Mouse (Mus musculus) lung, postnatal 0 days (tissue): ENCODE measurements around the gene Ankrd1.

Source experiments
- CTCF ChIP-seq: IDR thresholded peaks from 2 replicates; pipeline ENCODE4 v1.5.1; 2016; ENCODE audit warnings: antibody characterized with exemption, mild to moderate bottlenecking
- EP300 ChIP-seq: IDR thresholded peaks from 2 replicates; pipeline ENCODE4 v1.6.1; 2016; ENCODE audit warnings: antibody characterized with exemption, mild to moderate bottlenecking, control low read depth

- no peak for TF ChIP-seq EP300
- no peak for TF ChIP-seq CTCF
These were observed 9.7 kb upstream of the Ankrd1 start for GRCm38 (mm10) chr19:36129643-36130042.
